In the genomic region with DNA sequence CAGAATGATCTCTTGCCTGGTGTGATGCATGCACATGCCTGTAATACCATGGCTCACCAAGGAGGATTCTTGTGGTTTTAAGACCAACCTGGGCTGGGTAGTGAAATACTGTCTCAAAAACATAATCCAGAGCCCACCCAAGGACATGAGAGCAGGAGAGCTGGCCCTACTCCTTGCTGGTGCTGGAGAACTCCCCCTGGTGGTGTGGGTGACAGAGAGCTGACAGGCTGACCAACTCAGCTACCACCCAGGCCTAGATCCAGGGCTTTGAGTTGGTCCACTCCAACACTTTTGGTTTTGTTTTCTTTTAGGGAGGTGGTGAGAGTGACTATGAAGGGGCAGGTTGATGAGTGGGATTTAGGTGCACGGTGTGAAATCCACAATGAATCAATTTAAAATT, we compare ENCODE assay signal across 28 mouse cellular contexts. TPM values are rescaled to one million over a fixed set of nuclear protein-coding genes. Genes with fewer than 3 reads are reported as not detected.
DNase-seq lines count a peak whose midpoint lies in the region; ATAC-seq and TF ChIP-seq lines count a peak whose summit lies in the region.
"Had no signal": no experiment of that assay in that cellular context is flagged by ENCODE, and none has a peak within 500 bp of the region (broad histone marks: within the 10 kb centered on the region; RNA-seq: fewer than 3 reads in every experiment).

No protein-coding gene starts in this region.

- H3K36me3 ChIP-seq in hindbrain, postnatal 0 days (ENCODE audit: insufficient read depth, low read length), result no peaks in the 10 kb centered on the region
- no peaks in the 10 kb centered on the region for H3K36me3 ChIP-seq in hindbrain, embryonic 10.5 days
- H3K36me3 ChIP-seq in lung, postnatal 0 days (ENCODE audit: insufficient read depth, low read length), result no peaks in the 10 kb centered on the region
- H3K36me3 ChIP-seq in liver, embryonic 14.5 days (replicated peaks; ENCODE audit: control insufficient read depth, insufficient read depth, low read depth), result no peaks in the 10 kb centered on the region
- H3K36me3 ChIP-seq: embryonic facial prominence, embryonic 10.5 days; embryonic facial prominence, embryonic 15.5 days; forebrain, embryonic 12.5 days; hindbrain, embryonic 13.5 days; kidney, embryonic 15.5 days; midbrain, embryonic 10.5 days; midbrain, embryonic 15.5 days; neural tube, embryonic 12.5 days had no signal

- TF ChIP-seq EP300 in lung, postnatal 0 days (IDR thresholded peaks at IDR 0.05), result no peak
- no peak for TF ChIP-seq EP300 in liver, embryonic 14.5 days (IDR thresholded peaks at IDR 0.05; ENCODE audit: low read depth)

- no peaks in the 10 kb centered on the region for H3K9me3 ChIP-seq in hindbrain, postnatal 0 days (ENCODE audit: low read length)
- H3K9me3 ChIP-seq in hindbrain, embryonic 10.5 days, result no peaks in the 10 kb centered on the region
- no peaks in the 10 kb centered on the region for H3K9me3 ChIP-seq in lung, postnatal 0 days (ENCODE audit: low read length)
- no peaks in the 10 kb centered on the region for H3K9me3 ChIP-seq in liver, embryonic 14.5 days (ENCODE audit: control insufficient read depth, low read length)
- H3K9me3 ChIP-seq: embryonic facial prominence, embryonic 10.5 days; embryonic facial prominence, embryonic 15.5 days; forebrain, embryonic 12.5 days; hindbrain, embryonic 13.5 days; kidney, embryonic 15.5 days; midbrain, embryonic 10.5 days; midbrain, embryonic 15.5 days; neural tube, embryonic 12.5 days had no signal

- no peak overlapping the region for H3K27ac ChIP-seq in hindbrain, postnatal 0 days
- no peak overlapping the region for H3K27ac ChIP-seq in hindbrain, embryonic 10.5 days
- no peak overlapping the region for H3K27ac ChIP-seq in lung, postnatal 0 days (ENCODE audit: low read length)
- H3K27ac ChIP-seq in liver, embryonic 14.5 days, result no peak overlapping the region
- H3K27ac ChIP-seq: embryonic facial prominence, embryonic 10.5 days; embryonic facial prominence, embryonic 15.5 days; forebrain, embryonic 12.5 days; hindbrain, embryonic 13.5 days; kidney, embryonic 15.5 days; midbrain, embryonic 10.5 days; midbrain, embryonic 15.5 days; neural tube, embryonic 12.5 days had no signal

- 0 out of 2 replicates have a peak, but pooled peaks have one; percentile 11 for TF ChIP-seq CTCF in hindbrain, postnatal 0 days (IDR thresholded peaks at IDR 0.05; ENCODE audit: low read depth)
- 0 out of 2 replicates have a peak, but pooled peaks have one; percentile 5 for TF ChIP-seq CTCF in lung, postnatal 0 days (IDR thresholded peaks at IDR 0.05)
- peak; percentile 51 for TF ChIP-seq CTCF in liver, embryonic 14.5 days (IDR thresholded peaks at IDR 0.05; ENCODE audit: low read depth)

- no peak for ATAC-seq in hindbrain, postnatal 0 days
- no peak for ATAC-seq in lung, postnatal 0 days
- ATAC-seq in liver, embryonic 14.5 days (ENCODE audit: insufficient read depth), result no peak
- ATAC-seq: midbrain, embryonic 15.5 days had no signal

- WGBS in hindbrain, postnatal 0 days, result 89% methylated on average over 1 of the region's 1 CpGs
- WGBS in hindbrain, embryonic 10.5 days, result 93% methylated on average over 1 of the region's 1 CpGs
- 68% methylated on average over 1 of the region's 1 CpGs for WGBS in lung, postnatal 0 days
- 69% methylated on average over 1 of the region's 1 CpGs for WGBS in liver, embryonic 14.5 days (ENCODE audit: insufficient replicate concordance)

- H3K4me1 ChIP-seq in hindbrain, postnatal 0 days (ENCODE audit: insufficient read depth, low read length), result no peaks in the 10 kb centered on the region
- peaks cover 4% of the 10 kb centered on the region; the same call in 1 of the 2 replicates for H3K4me1 ChIP-seq in hindbrain, embryonic 10.5 days (replicated peaks)
- H3K4me1 ChIP-seq in lung, postnatal 0 days (ENCODE audit: insufficient read depth, low read depth, low read length), result no peaks in the 10 kb centered on the region
- peaks cover 9 to 11% of the 10 kb centered on the region in 2 experiments for H3K4me1 ChIP-seq in liver, embryonic 14.5 days (replicated peaks; ENCODE audit: control insufficient read depth in 2 of 2, insufficient read depth in 2 of 2, low read length in 1 of 2)
- H3K4me1 ChIP-seq: embryonic facial prominence, embryonic 10.5 days; embryonic facial prominence, embryonic 15.5 days; forebrain, embryonic 12.5 days; kidney, embryonic 15.5 days; midbrain, embryonic 10.5 days; midbrain, embryonic 15.5 days; neural tube, embryonic 12.5 days had no signal

- no peak overlapping the region for H3K9ac ChIP-seq in hindbrain, postnatal 0 days (replicated peaks; ENCODE audit: low read length)
- no peak overlapping the region for H3K9ac ChIP-seq in lung, postnatal 0 days (replicated peaks; ENCODE audit: low read depth)
- H3K9ac ChIP-seq in liver, embryonic 14.5 days (replicated peaks), result no peak overlapping the region
- H3K9ac ChIP-seq: embryonic facial prominence, embryonic 15.5 days; forebrain, embryonic 12.5 days; hindbrain, embryonic 13.5 days; kidney, embryonic 15.5 days; midbrain, embryonic 15.5 days; neural tube, embryonic 12.5 days had no signal

- no peak overlapping the region for H3K4me3 ChIP-seq in hindbrain, postnatal 0 days (ENCODE audit: low read length)
- no peak overlapping the region for H3K4me3 ChIP-seq in hindbrain, embryonic 10.5 days
- no peak overlapping the region for H3K4me3 ChIP-seq in lung, postnatal 0 days (ENCODE audit: low read depth, low read length)
- no peak overlapping the region for H3K4me3 ChIP-seq in liver, embryonic 14.5 days (ENCODE audit: insufficient read depth in 1 of 2, low read depth in 2 of 2, low read length in 2 of 2)
- H3K4me3 ChIP-seq: embryonic facial prominence, embryonic 10.5 days; embryonic facial prominence, embryonic 15.5 days; forebrain, embryonic 12.5 days; hindbrain, embryonic 13.5 days; kidney, embryonic 15.5 days; midbrain, embryonic 10.5 days; midbrain, embryonic 15.5 days; neural tube, embryonic 12.5 days had no signal

- H3K27me3 ChIP-seq in hindbrain, postnatal 0 days (ENCODE audit: insufficient read depth, low read length), result no peaks in the 10 kb centered on the region
- no peaks in the 10 kb centered on the region for H3K27me3 ChIP-seq in hindbrain, embryonic 10.5 days (ENCODE audit: insufficient read depth, poor library complexity, severe bottlenecking)
- H3K27me3 ChIP-seq in lung, postnatal 0 days (replicated peaks; ENCODE audit: insufficient read depth, low read length), result no peaks in the 10 kb centered on the region
- no peaks in the 10 kb centered on the region for H3K27me3 ChIP-seq in liver, embryonic 14.5 days (ENCODE audit: control insufficient read depth, insufficient read depth, low read length)
- H3K27me3 ChIP-seq: embryonic facial prominence, embryonic 15.5 days; forebrain, embryonic 12.5 days; hindbrain, embryonic 13.5 days; kidney, embryonic 15.5 days; midbrain, embryonic 15.5 days; neural tube, embryonic 12.5 days had no signal

- H3K4me2 ChIP-seq in hindbrain, postnatal 0 days (ENCODE audit: low read depth, low read length), result no peak overlapping the region
- H3K4me2 ChIP-seq in lung, postnatal 0 days (replicated peaks; ENCODE audit: low read depth, low read length), result no peak overlapping the region
- H3K4me2 ChIP-seq in liver, embryonic 14.5 days (ENCODE audit: low read depth), result no peak overlapping the region
- H3K4me2 ChIP-seq: embryonic facial prominence, embryonic 15.5 days; forebrain, embryonic 12.5 days; hindbrain, embryonic 13.5 days; kidney, embryonic 15.5 days; midbrain, embryonic 15.5 days; neural tube, embryonic 12.5 days had no signal

- no peak for DNase-seq in hindbrain, postnatal 0 days (ENCODE audit: low spot score)
- no peak for DNase-seq in hindbrain, embryonic 10.5 days (ENCODE audit: low spot score)
- no peak for DNase-seq in lung, postnatal 0 days (ENCODE audit: low spot score)
- no peak for DNase-seq in lung, postnatal 25 days (ENCODE audit: low spot score)
- DNase-seq in liver, embryonic 14.5 days (ENCODE audit: low read depth in 3 of 3, low spot score in 3 of 3), result no peak
- no peak for DNase-seq in neural tube, embryonic 10.5 days (ENCODE audit: extremely low spot score, low spot score)
- no peak for DNase-seq in thymus, postnatal 14 days
- DNase-seq: adrenal gland, postnatal 10 days; cerebellum, adult 8-10 months; gastrocnemius, postnatal 10 days; kidney, adult 18-20 months; kidney, postnatal 25 days; lung, adult 18-20 months; lung, postnatal 10 days; right cerebral cortex, adult 18-20 months; spleen, adult 18-20 months; thymus, adult 18-20 months had no signal

RNA-seq across cellular contexts. Expression of a gene that starts 28.3 kb away (rescaled TPM):
- not detected in 2 replicates for total RNA-seq in hindbrain, postnatal 0 days (2014; rRNA removed)
- 0.25 and 0.35 TPM in 2 replicates for polyA plus RNA-seq in hindbrain, postnatal 0 days (2015; fragmentation: Nextera tagmentation; extraction: Ambion mirVana)
- not detected in 2 replicates for polyA plus RNA-seq in hindbrain, embryonic 10.5 days (2016; fragmentation: Nextera tagmentation; extraction: Ambion mirVana)
- not detected in 2 replicates for polyA plus RNA-seq in lung, postnatal 0 days (2015; fragmentation: Nextera tagmentation; extraction: Ambion mirVana)
- 0.03 and 0.37 TPM in 2 replicates for polyA plus RNA-seq in liver, embryonic 14.5 days (2012; rRNA removed)
- 0.51 TPM in 1 of 2 replicates, not detected in the other for polyA plus RNA-seq in liver, embryonic 14.5 days (2014; fragmentation: Nextera tagmentation; extraction: Ambion mirVana)
- total RNA-seq: gastrocnemius, postnatal 10 days; heart, postnatal 25 days had no signal
- polyA plus RNA-seq: embryonic facial prominence, embryonic 10.5 days; embryonic facial prominence, embryonic 15.5 days; forebrain, embryonic 12.5 days; gonadal fat pad, adult 2 months; heart, embryonic 14.5 days; hindbrain, embryonic 13.5 days; midbrain, embryonic 10.5 days; midbrain, embryonic 15.5 days had no signal
